9 mouse cellular contexts compared by ENCODE assay signal in the genomic region with DNA sequence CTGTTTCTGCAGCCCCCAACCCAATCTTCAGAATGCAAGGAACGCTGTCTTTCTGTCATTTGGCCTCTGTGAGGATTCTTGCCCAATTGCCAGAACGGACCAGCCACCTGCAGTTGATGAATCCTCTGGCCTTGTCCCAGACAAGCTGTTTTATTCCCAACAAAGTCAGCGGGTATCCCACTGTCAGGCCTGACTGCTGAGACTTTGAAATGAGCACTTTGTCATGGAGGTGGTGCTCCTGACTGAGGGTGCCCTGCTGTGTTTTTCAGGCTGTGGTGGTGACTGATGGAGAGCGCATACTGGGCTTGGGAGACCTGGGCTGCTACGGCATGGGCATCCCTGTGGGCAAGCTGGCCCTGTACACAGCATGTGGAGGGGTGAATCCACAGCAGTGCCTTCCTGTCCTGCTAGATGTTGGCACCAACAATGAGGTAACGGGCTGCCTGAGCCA.
DNase-seq lines count a peak whose midpoint lies in the region; ATAC-seq and TF ChIP-seq lines count a peak whose summit lies in the region.
"Had no signal": no experiment of that assay in that cellular context is flagged by ENCODE, and none has a peak within 500 bp of the region (broad histone marks: within the 10 kb centered on the region; RNA-seq: fewer than 3 reads in every experiment).

No protein-coding gene starts in this region.

- H3K9ac ChIP-seq in forebrain, embryonic 13.5 days, result no peak overlapping the region
- H3K9ac ChIP-seq in kidney, embryonic 15.5 days, result no peak overlapping the region

- H3K4me2 ChIP-seq in forebrain, embryonic 13.5 days, result no peak overlapping the region
- no peak overlapping the region for H3K4me2 ChIP-seq in kidney, embryonic 15.5 days

- WGBS in forebrain, embryonic 13.5 days, result 18% methylated on average over 6 of the region's 6 CpGs
- 19% methylated on average over 6 of the region's 6 CpGs for WGBS in midbrain, embryonic 10.5 days
- 46% methylated on average over 6 of the region's 6 CpGs for WGBS in kidney, embryonic 15.5 days

- TF ChIP-seq CTCF in brain, embryonic 14.5 days (IDR thresholded peaks at IDR 0.05; ENCODE audit: borderline replicate concordance, extremely low read depth, insufficient read depth, insufficient read length), result no peak

- DNase-seq in R1 (ENCODE audit: low read depth, low spot score), result peak; percentile 13
- DNase-seq in brain, embryonic 14.5 days (ENCODE audit: low read depth), result peak; percentile 44
- DNase-seq in midbrain, embryonic 10.5 days (ENCODE audit: low spot score), result no peak
- no peak for DNase-seq in urinary bladder, adult 18-20 months (ENCODE audit: low spot score in 2 of 2)
- DNase-seq in urinary bladder, postnatal 10 days (ENCODE audit: low spot score), result no peak
- DNase-seq: adrenal gland, adult 8-10 months had no signal

- H3K9me3 ChIP-seq in forebrain, embryonic 13.5 days (replicated peaks), result no peaks in the 10 kb centered on the region
- H3K9me3 ChIP-seq in midbrain, embryonic 10.5 days (replicated peaks), result no peaks in the 10 kb centered on the region
- no peaks in the 10 kb centered on the region for H3K9me3 ChIP-seq in kidney, embryonic 15.5 days (replicated peaks)
- H3K9me3 ChIP-seq: G1E had no signal

- H3K27ac ChIP-seq in forebrain, embryonic 13.5 days, result no peak overlapping the region
- peak overlapping the region; percentile 24 for H3K27ac ChIP-seq in midbrain, embryonic 10.5 days (replicated peaks)
- H3K27ac ChIP-seq in kidney, embryonic 15.5 days, result no peak overlapping the region

- TF ChIP-seq POLR2A in brain, embryonic 14.5 days (IDR thresholded peaks at IDR 0.05; ENCODE audit: borderline replicate concordance, extremely low read depth, insufficient read depth, insufficient read length, poor library complexity, severe bottlenecking), result no peak

- no peak overlapping the region for H3K4me3 ChIP-seq in forebrain, embryonic 13.5 days
- H3K4me3 ChIP-seq in midbrain, embryonic 10.5 days, result no peak overlapping the region
- no peak overlapping the region for H3K4me3 ChIP-seq in kidney, embryonic 15.5 days (replicated peaks)

- H3K36me3 ChIP-seq in forebrain, embryonic 13.5 days (ENCODE audit: poor library complexity, severe bottlenecking), result no peaks in the 10 kb centered on the region
- H3K36me3 ChIP-seq in midbrain, embryonic 10.5 days, result no peaks in the 10 kb centered on the region
- H3K36me3 ChIP-seq in kidney, embryonic 15.5 days, result no peaks in the 10 kb centered on the region
- H3K36me3 ChIP-seq: G1E had no signal

- no peaks in the 10 kb centered on the region for H3K27me3 ChIP-seq in forebrain, embryonic 13.5 days
- H3K27me3 ChIP-seq in midbrain, embryonic 10.5 days (ENCODE audit: low read depth, poor library complexity, severe bottlenecking), result no peaks in the 10 kb centered on the region
- no peaks in the 10 kb centered on the region for H3K27me3 ChIP-seq in kidney, embryonic 15.5 days

- peak; percentile 62 for ATAC-seq in forebrain, embryonic 13.5 days
- no peak for ATAC-seq in kidney, embryonic 15.5 days (replicated peaks; ENCODE audit: low FRiP score)

- H3K4me1 ChIP-seq in forebrain, embryonic 13.5 days, result 0 out of 2 replicates have a peak, but pooled peaks cover 6% of the 10 kb centered on the region
- peaks cover 17% of the 10 kb centered on the region for H3K4me1 ChIP-seq in midbrain, embryonic 10.5 days
- no peaks in the 10 kb centered on the region for H3K4me1 ChIP-seq in kidney, embryonic 15.5 days

Comparison
In these comparisons a context has a peak if more than half of its experiments do, and no peak if none do; other contexts are left out.
1. DNase-seq: peak in R1 (single experiment) and brain, embryonic 14.5 days (single experiment); none in midbrain, embryonic 10.5 days (single experiment), urinary bladder, adult 18-20 months (0 of 2) and urinary bladder, postnatal 10 days (single experiment).